Mouse (Mus musculus) fat pad, adult 2 months (tissue): ENCODE data around the gene Ube2o.
"Not testable (repeated sequence)": the region's sequence is repeated elsewhere in the genome, so short reads cannot be mapped to it uniquely, and the experiment has no call there.

Experiments used
- DNase-seq: peaks from one replicate; pipeline ENCODE4 v3.0.0-alpha.2; 2011; ENCODE audit warnings: low read depth, low spot score; ENCODE audit errors: extremely low read depth

Gene Ube2o

GRCm38 (mm10) chr11:116615735-116616437 is 34.6 kb upstream of the Ube2o start:
- DNase-seq, result no peak

GRCm38 (mm10) chr11:116613234-116613633 is 32.0 kb upstream of the Ube2o start:
- DNase-seq, result no peak

GRCm38 (mm10) chr11:116612554-116612953 is 31.3 kb upstream of the Ube2o start:
- no peak for DNase-seq

GRCm38 (mm10) chr11:116611883-116612282 is 30.6 kb upstream of the Ube2o start:
- no peak for DNase-seq

- DNase-seq, result not testable (repeated sequence)
Measured at GRCm38 (mm10) chr11:116611168-116611567, 29.9 kb upstream of the Ube2o start.

- no peak for DNase-seq
Measured at GRCm38 (mm10) chr11:116609965-116610630, 28.9 kb upstream of the Ube2o start.

- no peak for DNase-seq
Measured at GRCm38 (mm10) chr11:116607717-116608116, 26.5 kb upstream of the Ube2o start.

- DNase-seq, result no peak
Measured at GRCm38 (mm10) chr11:116604097-116604496, 22.9 kb upstream of the Ube2o start.

- no peak for DNase-seq
Measured at GRCm38 (mm10) chr11:116603339-116603738, 22.1 kb upstream of the Ube2o start.

GRCm38 (mm10) chr11:116602043-116602442 is 20.8 kb upstream of the Ube2o start:
- no peak for DNase-seq

- DNase-seq, result no peak
Measured at GRCm38 (mm10) chr11:116601166-116601565, 19.9 kb upstream of the Ube2o start.

- no peak for DNase-seq
Measured at GRCm38 (mm10) chr11:116599230-116599629, 18.0 kb upstream of the Ube2o start.

GRCm38 (mm10) chr11:116598193-116598592 is 16.9 kb upstream of the Ube2o start:
- no peak for DNase-seq

- DNase-seq, result no peak
Measured at GRCm38 (mm10) chr11:116596766-116597165, 15.5 kb upstream of the Ube2o start.

GRCm38 (mm10) chr11:116593345-116593744 is 12.1 kb upstream of the Ube2o start:
- no peak for DNase-seq

- DNase-seq, result no peak
Measured at GRCm38 (mm10) chr11:116592428-116592827, 11.2 kb upstream of the Ube2o start.

GRCm38 (mm10) chr11:116591621-116592020 is 10.4 kb upstream of the Ube2o start:
- DNase-seq, result no peak

- no peak for DNase-seq
Measured at GRCm38 (mm10) chr11:116589574-116589973, 8.3 kb upstream of the Ube2o start.

GRCm38 (mm10) chr11:116589020-116589531 is 7.8 kb upstream of the Ube2o start:
- no peak for DNase-seq

- DNase-seq, result no peak
Measured at GRCm38 (mm10) chr11:116586801-116587631, 5.8 kb upstream of the Ube2o start.

GRCm38 (mm10) chr11:116586310-116586709 is 5.1 kb upstream of the Ube2o start, which contains the start of gene Aanat:
Gene Aanat, plus strand, starts transcription at chr11:116586432.
- no peak for DNase-seq
